24 mouse cellular contexts compared by ENCODE assay signal in genomic region chr19:56935111-56935510, GRCm38 (mm10).
DNase-seq lines count a peak whose midpoint lies in the region; ATAC-seq and TF ChIP-seq lines count a peak whose summit lies in the region.
"Had no signal": no experiment of that assay in that cellular context is flagged by ENCODE, and none has a peak within 500 bp of the region (broad histone marks: within the 10 kb centered on the region; RNA-seq: fewer than 3 reads in every experiment).

No protein-coding gene starts in this region.

- 82% methylated on average over 6 of the region's 6 CpGs for WGBS in stomach, embryonic 15.5 days

- DNase-seq in gastrocnemius, adult 2 months, result peak; percentile 11
- DNase-seq in gastrocnemius, postnatal 10 days, result no peak
- DNase-seq in 3134 (ENCODE audit: extremely low read depth, insufficient read length, low spot score), result peak; percentile 76
- peak; percentile 35 for DNase-seq in Muller cell, postnatal 12 days (ENCODE audit: inconsistent ontology term)
- no peak for DNase-seq in thymus, postnatal 25 days
- DNase-seq: B cell, adult 2 months; cerebellum, adult 11 months; cerebellum, adult 9-11 months; gastrocnemius, postnatal 14 days; heart, adult 2 months; heart, postnatal 14 days; lung, embryonic 14.5 days; midbrain, embryonic 14.5 days; retina, postnatal 1 day; right cerebral cortex, postnatal 25 days had no signal

- intact Hi-C loops in gastrocnemius, adult 2 months (cut with DNase I), result no loop called here

- H3K9me3 ChIP-seq in stomach, embryonic 15.5 days, result no peaks in the 10 kb centered on the region
- H3K9me3 ChIP-seq: forebrain, embryonic 12.5 days; heart, embryonic 13.5 days; hindbrain, embryonic 12.5 days; neural tube, embryonic 12.5 days had no signal

- H3K27me3 ChIP-seq in stomach, embryonic 15.5 days (replicated peaks), result no peaks in the 10 kb centered on the region
- H3K27me3 ChIP-seq: forebrain, embryonic 12.5 days; heart, embryonic 13.5 days; hindbrain, embryonic 12.5 days; neural tube, embryonic 12.5 days had no signal

- no peak overlapping the region for H3K9ac ChIP-seq in stomach, embryonic 15.5 days
- H3K9ac ChIP-seq: forebrain, embryonic 12.5 days; heart, embryonic 13.5 days; hindbrain, embryonic 12.5 days; liver, embryonic 14.5 days; lung, embryonic 14.5 days; neural tube, embryonic 12.5 days had no signal

- no peaks in the 10 kb centered on the region for H3K36me3 ChIP-seq in stomach, embryonic 15.5 days
- H3K36me3 ChIP-seq: forebrain, embryonic 12.5 days; heart, embryonic 13.5 days; hindbrain, embryonic 12.5 days; neural tube, embryonic 12.5 days had no signal

- no peaks in the 10 kb centered on the region for H3K4me1 ChIP-seq in stomach, embryonic 15.5 days
- H3K4me1 ChIP-seq: megakaryocyte, embryonic 14.5 days; neural tube, embryonic 12.5 days had no signal

- no peak overlapping the region for H3K4me2 ChIP-seq in stomach, embryonic 15.5 days
- H3K4me2 ChIP-seq: forebrain, embryonic 12.5 days; heart, embryonic 13.5 days; hindbrain, embryonic 12.5 days; lung, embryonic 14.5 days; neural tube, embryonic 12.5 days had no signal

- TF ChIP-seq CTCF in gastrocnemius, adult 2 months (IDR thresholded peaks at IDR 0.05), result no peak

- H3K27ac ChIP-seq in gastrocnemius, adult 2 months, result no peak overlapping the region
- no peak overlapping the region for H3K27ac ChIP-seq in stomach, embryonic 15.5 days
- H3K27ac ChIP-seq: forebrain, embryonic 12.5 days; heart, adult 2 months; heart, embryonic 13.5 days; hindbrain, embryonic 12.5 days; liver, embryonic 14.5 days; neural tube, embryonic 12.5 days had no signal

- ATAC-seq in stomach, embryonic 15.5 days (ENCODE audit: insufficient read depth, low FRiP score, low read depth), result peak; percentile 31; the same call in 1 of the 2 replicates
- no peak for ATAC-seq in granulocyte monocyte progenitor cell, adult 5-6 weeks (replicated peaks; ENCODE audit: poor library complexity, severe bottlenecking)
- ATAC-seq: intestine, postnatal 0 days had no signal

- no peak overlapping the region for H3K4me3 ChIP-seq in gastrocnemius, adult 2 months
- no peak overlapping the region for H3K4me3 ChIP-seq in stomach, embryonic 15.5 days (replicated peaks)
- H3K4me3 ChIP-seq: forebrain, embryonic 12.5 days; heart, adult 2 months; heart, embryonic 13.5 days; hindbrain, embryonic 12.5 days; megakaryocyte, embryonic 14.5 days; neural tube, embryonic 12.5 days had no signal

Comparison
In these comparisons a context has a peak if more than half of its experiments do, and no peak if none do; other contexts are left out.
1. DNase-seq: peak in gastrocnemius, adult 2 months (single experiment), 3134 (single experiment) and Muller cell, postnatal 12 days (single experiment); none in gastrocnemius, postnatal 10 days (single experiment) and thymus, postnatal 25 days (single experiment).